Comparison of ENCODE assay signal across 17 mouse cellular contexts in genomic region chr10:22631956-22632355, GRCm38 (mm10). TPM values are rescaled to one million over a fixed set of nuclear protein-coding genes. Genes with fewer than 3 reads are reported as not detected.
"Had no signal": no experiment of that assay in that cellular context is flagged by ENCODE, and none has a peak within 500 bp of the region (broad histone marks: within the 10 kb centered on the region; RNA-seq: fewer than 3 reads in every experiment).

No protein-coding gene starts in this region.

- H3K27ac ChIP-seq: limb, embryonic 13.5 days; liver, embryonic 15.5 days; midbrain, embryonic 13.5 days; neural tube, embryonic 15.5 days; stomach, postnatal 0 days had no signal

- H3K9me3 ChIP-seq: limb, embryonic 13.5 days; liver, embryonic 15.5 days; midbrain, embryonic 13.5 days; neural tube, embryonic 15.5 days had no signal

- H3K9ac ChIP-seq: limb, embryonic 13.5 days; liver, embryonic 15.5 days; midbrain, embryonic 13.5 days; neural tube, embryonic 15.5 days had no signal

- ATAC-seq: lung, postnatal 0 days; midbrain, embryonic 13.5 days had no signal

- H3K4me3 ChIP-seq: limb, embryonic 13.5 days; liver, embryonic 15.5 days; midbrain, embryonic 13.5 days; myocyte; neural tube, embryonic 15.5 days had no signal

- H3K4me2 ChIP-seq: limb, embryonic 13.5 days; liver, embryonic 15.5 days; midbrain, embryonic 13.5 days; neural tube, embryonic 15.5 days had no signal

- H3K36me3 ChIP-seq: limb, embryonic 13.5 days; liver, embryonic 15.5 days; midbrain, embryonic 13.5 days; neural tube, embryonic 15.5 days had no signal

- H3K4me1 ChIP-seq: limb, embryonic 13.5 days; liver, embryonic 15.5 days had no signal

- DNase-seq: kidney, adult 11 months; kidney, adult 9 months; kidney, postnatal 36 days; layer of hippocampus, adult 9-11 months; layer of hippocampus, postnatal 36 days; left cerebral cortex, postnatal 4 days; lung, adult 2 months; lung, postnatal 36 days; thymus, postnatal 4 days had no signal

- H3K27me3 ChIP-seq: limb, embryonic 13.5 days; liver, embryonic 15.5 days; midbrain, embryonic 13.5 days; neural tube, embryonic 15.5 days had no signal

RNA-seq across cellular contexts. Expression of gene Slc2a12, which starts 12.9 kb away (rescaled TPM):
- total RNA-seq: megakaryocyte progenitor cell, adult 5-6 weeks had no signal
